Mouse (Mus musculus): ENCODE measurements around the gene Ttc12.
A peak's percentile ranks its signal among the peaks of the same experiment; 100 is the strongest.

Gene Ttc12

DNA sequence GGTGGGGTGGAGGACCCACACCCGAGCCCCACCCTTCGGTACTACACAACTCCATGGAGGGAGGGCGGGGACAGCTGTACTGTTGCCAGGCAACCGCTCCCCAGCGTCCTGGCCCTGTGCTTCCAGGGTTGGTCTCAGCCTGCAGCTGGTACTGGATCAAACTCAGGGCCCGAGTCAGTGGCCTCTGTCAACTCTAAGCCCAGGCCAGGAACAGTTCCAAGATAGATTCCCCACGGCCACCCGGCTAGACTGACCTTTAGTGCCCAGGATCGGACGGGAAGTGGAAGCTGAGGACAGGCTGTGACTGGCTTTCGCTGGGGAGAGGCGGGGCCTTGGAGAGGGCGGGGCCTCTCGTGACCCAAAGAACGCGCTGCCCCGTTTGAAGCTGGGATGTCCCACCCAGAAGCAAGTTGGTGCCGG is at the start of gene Ttc12:
Ttc12 (minus strand) TSS at position 334 of the 420 bp plus-strand sequence.
- DNase-seq (ENCODE audit: low spot score), result peak; percentile 83

DNA sequence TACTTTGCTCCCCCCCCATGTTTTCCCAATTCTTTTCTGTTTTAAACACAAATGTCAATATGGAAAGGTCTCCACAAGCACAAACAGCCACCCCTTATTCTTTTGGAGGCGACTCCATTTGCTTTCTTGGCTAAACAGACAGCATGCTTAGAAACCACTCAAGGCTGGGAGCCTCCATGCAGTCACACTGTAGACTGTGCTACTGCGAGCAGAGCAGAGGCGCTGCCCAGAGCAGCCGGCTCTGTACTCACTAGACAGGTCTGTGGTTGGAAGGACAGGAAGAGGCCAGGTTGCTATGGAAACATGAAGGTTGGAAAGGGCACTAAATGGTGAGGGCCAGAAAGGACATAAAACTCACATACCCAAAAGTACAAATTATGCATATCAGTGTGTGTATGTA is 48.9 kb upstream of the Ttc12 start:
- no peak for DNase-seq (ENCODE audit: low spot score)

DNA sequence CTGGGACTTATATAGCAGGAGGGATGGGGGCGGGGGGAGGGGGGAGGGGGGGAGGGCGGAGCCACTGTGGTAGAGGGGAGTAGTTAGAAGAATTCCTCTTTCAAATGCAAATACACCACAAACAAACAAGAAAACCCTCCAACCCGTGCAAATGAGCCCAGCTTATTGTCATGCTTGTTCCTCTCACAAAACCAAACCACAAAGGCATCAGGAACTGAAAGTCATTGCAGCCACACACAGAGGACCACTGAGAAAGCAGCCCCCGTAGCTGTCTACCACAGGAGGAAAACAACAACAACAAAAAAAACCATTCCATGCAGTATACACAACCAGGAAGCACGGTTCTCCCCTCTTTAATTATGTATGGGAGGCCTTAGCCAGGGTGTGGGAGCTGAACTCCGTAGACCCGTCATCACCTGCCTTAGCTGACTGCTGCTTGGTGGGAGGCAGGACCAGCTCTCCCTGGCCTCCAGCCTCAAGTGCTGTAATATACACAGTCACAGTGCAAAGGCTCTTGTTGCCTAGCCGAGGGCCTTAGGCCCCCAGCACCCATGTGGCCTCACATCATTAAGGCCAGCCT is 48.0 kb upstream of the Ttc12 start:
- DNase-seq (ENCODE audit: low spot score), result no peak

DNA sequence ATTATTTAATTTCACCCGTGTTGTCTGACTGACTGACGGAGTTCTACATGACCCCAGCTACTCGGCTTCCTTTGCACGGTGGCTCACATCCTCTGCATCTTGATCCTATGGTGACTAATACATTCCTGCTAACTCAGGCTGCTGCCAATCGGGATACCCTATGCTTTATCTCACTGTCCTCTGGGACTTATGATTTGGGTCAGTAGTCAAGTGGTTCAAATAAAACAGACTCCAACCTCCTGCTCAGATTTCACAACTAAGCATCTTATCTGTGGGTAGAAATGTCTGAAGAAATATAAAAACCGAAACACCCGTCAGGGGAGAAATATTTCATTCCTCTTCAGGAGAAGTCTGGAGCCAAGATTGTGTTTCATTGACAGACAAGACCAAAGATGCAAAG is 47.4 kb upstream of the Ttc12 start:
- DNase-seq (ENCODE audit: low spot score), result no peak

DNA sequence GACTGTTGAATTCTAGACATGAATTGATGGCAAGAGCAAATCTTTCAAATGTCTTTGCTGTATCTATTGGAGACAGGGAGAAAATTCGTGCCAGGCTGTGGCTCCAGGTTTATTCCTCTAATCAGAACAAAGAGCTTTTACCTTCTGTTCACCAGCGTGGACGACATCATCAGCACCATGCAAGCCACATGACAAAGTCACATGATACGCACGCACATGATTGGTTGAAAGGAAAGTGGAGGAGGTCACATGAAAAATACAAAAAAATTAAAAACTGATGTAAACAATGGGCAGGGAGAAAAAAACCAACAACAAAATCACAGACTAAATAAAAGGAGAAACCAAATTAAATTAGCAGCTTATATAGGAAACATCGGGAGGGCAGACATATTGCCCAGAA is 45.8 kb upstream of the Ttc12 start:
- DNase-seq (ENCODE audit: low spot score), result no peak

DNA sequence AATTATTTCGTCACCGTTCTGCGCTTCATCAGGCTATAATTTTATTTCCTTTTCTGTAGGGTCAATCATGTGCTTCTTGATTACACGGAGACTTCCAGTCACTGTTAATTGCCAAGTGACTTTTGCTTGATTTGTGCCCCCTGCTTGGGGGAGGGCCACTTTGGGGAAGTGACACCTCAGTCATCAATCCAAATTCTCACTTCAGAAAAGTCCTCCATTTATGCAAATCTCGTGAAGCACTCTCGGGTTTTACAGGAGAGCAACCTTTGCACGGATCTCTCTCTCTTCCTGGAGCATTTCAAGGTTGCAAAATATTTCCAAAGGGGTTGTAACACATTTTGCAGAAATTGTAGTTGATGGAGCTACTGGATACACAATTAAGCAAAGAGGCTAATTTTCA is 45.2 kb upstream of the Ttc12 start:
- no peak for DNase-seq (ENCODE audit: low spot score)

DNA sequence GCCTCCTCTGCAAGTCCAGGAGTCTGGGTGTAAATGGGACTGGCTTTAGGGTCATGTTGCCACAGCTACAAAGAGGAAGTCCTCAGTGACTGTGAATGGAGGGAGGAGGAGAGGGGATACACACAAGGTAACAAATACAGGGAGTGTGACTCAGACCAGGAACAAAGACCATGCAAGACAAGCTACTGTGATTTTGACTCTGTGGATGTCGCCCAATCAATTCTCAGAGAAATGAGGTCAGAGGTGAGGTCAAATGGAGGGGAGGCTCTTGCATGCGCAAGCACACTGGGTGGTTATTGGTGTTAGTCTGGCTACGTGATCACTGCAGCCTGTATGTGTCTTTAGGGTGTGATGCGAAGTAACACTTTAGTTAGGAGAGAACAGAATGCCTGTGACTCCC is 44.7 kb upstream of the Ttc12 start:
- no peak for DNase-seq (ENCODE audit: low spot score)

DNA sequence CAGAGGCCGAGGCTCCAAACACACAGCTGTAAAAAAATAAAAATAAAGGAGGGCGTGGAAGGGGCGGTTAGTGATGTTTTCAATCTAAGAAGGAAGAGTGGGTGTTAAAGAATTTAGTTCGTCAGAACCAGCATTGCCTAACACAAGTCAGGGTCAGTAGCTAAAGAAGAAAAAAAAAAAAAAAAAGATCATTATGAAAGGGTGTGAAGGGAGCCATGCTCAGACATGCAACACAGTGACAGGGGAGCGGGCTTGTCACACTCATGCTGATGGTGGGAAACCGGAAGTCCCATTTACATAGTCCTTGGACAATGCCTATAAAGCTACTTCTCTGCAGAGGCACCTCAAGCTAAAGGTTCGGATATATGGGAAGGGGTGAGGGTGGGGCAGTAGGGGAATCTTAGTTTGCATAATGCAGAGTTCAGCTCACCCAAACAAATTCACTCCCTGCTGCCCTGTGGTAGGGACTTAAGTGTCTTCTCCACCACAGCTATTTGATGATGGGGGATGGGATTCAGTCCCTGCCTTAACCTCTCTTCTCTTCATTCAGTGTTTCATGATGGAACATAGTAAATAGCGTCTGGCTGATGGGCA is 43.4 kb upstream of the Ttc12 start:
- DNase-seq (ENCODE audit: low spot score), result no peak

DNA sequence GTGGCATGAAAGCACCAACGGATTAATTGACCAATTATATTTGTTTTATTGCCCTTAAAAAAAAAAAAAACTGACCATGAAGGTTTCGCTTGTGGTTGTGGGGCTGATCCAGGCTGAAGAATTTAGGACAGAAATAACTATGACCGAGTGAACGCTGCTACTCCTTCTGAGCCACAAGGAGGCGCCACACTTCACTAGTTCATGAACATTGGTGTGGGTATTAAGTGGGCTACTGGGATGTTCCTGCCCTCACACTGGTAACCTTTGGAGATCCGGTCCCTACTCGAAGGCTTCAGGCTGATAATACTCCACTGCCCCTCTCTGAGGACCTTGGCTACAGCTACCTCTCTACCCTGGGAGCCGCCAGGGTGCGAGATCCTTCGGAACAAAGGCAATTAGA is 42.9 kb upstream of the Ttc12 start:
- no peak for DNase-seq (ENCODE audit: low spot score)

DNA sequence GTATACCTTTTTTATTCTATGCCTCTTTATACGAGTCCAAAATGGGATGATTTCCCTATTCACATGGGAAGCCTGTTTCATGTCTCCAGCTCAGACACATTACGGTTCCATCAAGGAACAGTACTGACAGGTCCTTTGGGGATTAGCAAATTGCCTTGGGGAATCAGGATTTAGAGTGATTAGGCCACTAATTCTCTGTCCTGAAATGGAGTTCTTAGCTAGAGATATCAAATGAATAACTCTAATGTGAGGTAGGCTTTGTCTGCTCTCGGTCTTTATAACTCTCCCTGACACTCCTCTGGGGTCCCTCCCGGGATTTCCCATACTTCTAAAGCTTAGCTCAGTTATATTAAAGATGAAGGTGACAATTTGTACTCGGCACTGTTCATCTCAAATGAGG is 42.0 kb upstream of the Ttc12 start:
- DNase-seq (ENCODE audit: low spot score), result no peak

DNA sequence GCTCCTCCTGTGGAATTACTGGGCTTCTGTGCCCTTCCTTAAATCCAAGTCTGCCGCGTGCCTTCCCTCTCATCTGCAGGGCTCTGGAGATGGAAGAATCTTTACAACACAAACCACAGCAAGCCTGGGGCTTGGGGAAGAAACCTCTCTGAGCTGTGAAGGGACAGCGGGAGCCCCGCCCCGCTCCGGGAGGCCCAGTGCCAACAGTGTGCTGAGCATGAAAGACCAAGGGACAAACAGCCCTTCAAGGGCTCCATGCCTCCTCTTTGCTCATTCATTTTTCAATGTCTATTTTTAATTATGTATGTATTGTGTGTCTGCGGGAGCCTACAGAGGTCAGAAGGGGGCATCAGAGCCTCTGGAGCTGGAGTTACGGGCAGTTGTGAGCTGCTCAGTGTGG is 41.3 kb upstream of the Ttc12 start:
- no peak for DNase-seq (ENCODE audit: low spot score)

DNA sequence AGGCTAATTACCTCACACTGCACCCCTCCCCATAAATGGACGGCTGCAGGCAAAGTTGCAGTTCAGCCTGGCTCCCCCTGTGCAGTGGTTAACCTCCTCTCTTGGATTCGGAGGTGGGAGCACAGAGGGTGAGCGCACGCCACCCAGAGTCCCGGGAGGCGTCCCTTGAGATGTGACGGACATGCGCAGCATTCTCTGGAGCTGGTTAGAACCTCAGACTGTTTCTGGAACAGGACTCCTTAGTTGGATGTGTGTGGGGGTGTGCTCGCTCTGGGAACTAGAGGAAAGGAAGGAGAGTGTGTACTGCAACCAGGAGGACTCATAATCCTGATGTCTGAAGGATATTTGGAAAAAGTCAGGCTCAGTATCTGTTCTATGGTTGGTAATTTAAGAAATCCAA is 38.7 kb upstream of the Ttc12 start:
- DNase-seq (ENCODE audit: low spot score), result no peak

DNA sequence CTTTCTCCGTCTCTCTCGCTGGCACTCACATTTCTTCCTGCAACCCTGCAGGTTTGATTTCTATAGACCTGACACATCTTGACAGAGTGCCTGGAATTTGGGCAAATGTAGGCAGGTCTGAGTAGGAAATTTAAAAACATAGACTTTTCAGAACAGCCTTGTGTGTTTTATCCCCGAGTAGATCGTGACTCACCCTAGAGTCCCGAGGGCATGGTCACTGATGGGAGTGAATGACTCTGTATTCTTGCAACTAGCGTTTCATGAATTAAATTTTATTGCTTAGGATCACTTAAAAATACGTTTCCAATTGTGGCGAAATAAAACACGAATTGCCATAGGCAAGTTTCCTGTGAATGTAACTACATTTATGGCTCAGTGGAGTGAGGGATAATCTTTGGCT is 37.9 kb upstream of the Ttc12 start:
- no peak for DNase-seq (ENCODE audit: low spot score)

DNA sequence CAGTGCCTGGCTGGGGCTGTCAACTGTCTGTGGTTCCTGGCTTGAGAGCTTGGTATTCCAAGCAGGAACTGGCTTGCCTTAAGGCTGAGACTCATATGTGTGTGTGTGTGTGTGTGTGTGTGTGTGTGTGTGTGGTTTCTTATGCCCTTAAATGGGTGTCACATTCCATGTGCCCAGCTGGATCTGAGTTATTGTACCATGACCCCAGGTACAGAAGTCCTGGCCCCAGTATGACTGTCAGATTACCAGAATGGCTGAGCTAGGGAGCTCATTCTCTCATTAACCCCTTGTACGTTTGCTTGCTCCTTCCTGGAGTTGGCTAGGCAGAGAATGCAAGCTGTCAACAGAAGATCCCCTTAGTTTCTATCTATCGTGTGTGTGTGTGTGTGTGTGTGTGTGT is 28.3 kb upstream of the Ttc12 start:
- DNase-seq (ENCODE audit: low spot score), result no peak

DNA sequence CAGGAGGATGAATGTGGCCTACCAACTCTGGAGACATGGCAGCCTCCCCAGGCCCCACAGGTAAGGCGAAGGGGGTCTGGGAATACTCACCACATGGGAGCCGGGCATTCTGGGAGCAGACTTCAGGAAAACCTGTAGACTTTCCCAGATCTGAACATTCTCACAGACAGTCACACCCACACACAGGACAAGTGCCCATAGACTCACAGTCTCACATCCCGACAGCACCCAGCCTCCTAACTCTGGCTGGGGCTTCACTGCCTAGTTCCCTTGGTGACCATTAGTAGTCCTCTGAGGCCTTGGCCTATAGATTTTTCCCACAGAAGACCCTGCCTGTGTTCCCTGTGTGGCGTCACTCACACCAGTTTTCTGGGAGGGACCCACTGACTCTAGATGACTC is 24.6 kb upstream of the Ttc12 start:
- no peak for DNase-seq (ENCODE audit: low spot score)

DNA sequence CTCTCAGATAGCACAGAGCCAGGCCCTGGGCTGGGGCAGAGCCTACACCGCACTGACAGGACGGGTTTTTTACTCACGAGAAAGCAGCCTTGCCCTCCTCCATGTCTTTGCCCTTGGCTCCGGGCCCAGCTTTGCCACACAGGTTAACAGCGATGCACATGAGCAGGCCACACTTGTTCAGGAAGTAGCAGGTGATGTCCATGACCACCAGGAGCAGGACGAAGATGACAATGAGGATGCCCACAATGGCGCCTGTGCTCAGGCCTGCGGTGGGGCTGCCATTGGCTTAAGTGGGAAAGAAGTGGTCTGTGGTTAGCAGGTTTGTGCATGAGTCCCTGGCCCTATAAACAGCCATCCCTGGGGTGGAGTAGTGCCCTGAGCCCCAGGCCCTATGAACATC is 23.6 kb upstream of the Ttc12 start:
- DNase-seq (ENCODE audit: low spot score), result no peak

DNA sequence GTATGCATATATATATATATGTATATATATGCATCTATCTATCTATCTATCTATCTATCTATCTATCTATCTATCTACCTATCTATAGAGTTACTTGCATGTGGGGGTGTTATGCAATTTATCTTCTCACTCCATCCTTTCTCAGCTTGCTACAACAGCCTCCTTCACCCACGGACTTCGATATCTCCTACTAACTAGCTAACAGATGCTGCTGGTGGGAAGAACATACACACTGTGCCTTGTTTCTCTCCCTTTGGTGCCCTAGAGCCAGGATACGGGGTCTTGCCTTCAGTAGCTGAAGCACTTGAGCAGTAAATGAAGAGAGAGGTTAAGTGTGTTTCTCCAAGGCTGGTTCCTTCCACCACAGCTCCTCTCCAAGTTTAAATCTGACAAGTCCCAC is 23.1 kb upstream of the Ttc12 start:
- no peak for DNase-seq (ENCODE audit: low spot score)

DNA sequence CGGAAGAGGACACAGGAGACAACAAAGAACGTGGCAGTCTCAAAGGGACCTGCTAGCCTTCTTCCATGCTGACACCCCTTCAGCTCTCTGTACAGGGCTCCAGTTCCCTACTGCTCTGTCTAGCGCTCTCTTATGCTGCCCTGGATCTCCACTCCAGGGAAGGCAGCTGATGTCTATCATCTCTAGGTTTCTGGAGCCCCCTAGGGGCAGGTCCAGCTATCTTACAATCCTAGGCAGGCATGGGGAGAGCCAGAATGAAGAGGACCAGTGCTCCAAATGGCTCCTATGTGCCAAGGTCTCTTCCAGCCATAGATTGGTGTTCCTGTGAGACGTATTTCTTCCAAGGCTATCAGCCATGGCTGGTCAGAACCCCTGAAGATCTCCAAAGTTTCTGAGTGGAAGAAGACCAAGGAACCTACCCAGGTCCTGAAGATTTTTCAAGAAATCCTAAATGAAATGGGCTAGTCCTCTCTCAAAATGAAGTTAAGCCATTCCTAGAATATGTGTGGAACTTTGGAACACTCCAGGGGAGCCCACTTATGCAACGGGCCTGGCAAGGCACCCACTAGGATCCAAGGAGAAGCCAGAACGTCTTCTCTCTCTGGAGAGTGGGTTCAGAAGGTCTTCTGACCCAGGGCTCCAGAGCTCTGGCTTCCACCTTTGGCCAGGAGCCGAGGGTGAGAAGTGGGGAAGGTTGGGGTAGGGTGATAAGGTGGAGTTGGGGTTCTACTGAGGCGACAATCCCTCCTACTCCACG is 22.0 kb upstream of the Ttc12 start:
- no peak for DNase-seq (ENCODE audit: low spot score)

DNA sequence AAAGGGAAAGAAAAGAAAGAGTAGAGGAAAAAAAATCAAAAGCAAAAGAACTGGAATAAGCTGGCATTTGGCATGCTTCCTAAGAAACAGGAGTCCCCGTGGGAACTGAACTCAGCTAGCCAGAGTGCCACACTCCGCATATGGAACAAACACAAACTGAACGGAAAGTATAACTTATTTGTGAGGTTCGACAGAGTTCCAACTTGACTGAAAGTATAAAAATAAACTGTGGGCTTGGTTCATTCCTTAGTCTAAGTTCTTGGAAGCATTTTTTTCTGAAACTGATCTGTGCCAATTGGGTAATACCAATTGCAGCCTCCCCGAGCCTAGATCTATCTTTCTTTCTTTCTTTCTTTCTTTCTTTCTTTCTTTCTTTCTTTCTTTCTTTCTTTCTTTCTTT is 18.6 kb upstream of the Ttc12 start:
- no peak for DNase-seq (ENCODE audit: low spot score)

DNA sequence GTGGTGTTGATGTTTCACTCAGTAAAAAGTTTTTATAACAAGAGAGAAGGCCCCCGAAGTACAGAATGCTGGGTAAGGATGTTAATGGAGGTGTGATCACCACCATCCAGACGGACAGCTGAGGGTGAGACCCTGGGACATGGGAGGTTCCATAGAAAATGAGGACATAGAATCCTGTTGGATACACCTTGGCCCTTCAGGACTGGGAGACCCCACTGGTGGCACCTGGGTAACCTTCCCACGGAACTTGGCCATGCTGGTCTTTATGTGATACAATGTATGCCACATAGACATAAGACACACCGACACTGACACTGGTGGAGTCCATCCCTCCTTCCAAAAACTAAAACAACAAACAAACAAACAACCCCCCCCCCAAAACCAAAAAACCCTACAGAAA is 16.2 kb upstream of the Ttc12 start:
- no peak for DNase-seq (ENCODE audit: low spot score)

DNA sequence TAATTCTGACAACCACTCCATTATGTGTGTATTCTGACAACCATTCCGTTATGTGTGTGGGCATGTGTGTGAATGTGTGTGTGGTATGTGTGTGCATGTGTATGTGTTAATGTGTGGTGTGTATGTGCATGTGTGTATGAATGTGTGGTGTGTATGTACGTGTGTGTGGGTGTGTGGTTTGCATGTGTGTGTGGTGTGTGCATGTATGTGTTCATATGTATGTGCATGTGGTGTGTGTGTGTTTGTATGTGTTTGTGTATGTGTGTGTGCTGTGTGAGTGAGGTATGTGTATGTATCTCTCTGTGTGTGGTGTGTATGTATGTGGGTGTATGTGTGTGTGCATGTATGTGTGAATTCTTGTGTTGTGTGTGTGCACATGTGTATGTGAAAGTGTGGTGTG is 13.9 kb upstream of the Ttc12 start:
- DNase-seq (ENCODE audit: low spot score), result no peak

DNA sequence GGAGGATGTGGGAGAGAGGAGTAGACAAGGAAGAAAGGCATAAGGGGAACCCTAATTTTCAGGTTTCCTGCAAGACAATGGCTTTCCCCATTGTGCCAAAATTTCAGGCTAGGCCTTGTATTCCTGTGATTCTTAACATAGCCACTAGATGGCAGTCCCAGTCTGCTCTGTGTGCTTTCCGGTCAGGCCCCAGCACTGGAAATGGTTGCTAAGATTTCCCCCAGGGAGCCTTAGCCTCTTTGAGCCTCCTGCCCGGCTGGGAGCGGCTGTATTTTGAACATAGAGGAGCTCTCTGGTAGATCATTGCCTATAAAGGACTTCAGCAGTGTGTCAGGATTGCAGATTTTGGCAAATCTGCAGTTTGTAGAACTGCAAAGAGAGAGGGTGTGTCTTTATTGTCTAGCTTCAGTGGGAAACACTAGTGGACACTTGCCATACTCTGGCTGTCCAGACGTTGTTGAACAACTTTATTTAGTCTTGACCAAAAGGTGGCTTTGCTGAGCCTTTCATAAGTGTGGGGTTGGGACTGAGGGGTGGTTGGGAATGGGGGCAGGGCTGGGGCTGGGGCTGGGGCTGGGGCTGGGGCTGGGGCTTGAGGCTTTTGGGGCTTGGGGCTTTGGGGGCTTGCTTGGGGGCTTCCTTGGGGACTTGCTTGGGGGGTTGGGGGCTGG is 8.1 kb upstream of the Ttc12 start:
- peak; percentile 33 for DNase-seq (ENCODE audit: low spot score)

DNA sequence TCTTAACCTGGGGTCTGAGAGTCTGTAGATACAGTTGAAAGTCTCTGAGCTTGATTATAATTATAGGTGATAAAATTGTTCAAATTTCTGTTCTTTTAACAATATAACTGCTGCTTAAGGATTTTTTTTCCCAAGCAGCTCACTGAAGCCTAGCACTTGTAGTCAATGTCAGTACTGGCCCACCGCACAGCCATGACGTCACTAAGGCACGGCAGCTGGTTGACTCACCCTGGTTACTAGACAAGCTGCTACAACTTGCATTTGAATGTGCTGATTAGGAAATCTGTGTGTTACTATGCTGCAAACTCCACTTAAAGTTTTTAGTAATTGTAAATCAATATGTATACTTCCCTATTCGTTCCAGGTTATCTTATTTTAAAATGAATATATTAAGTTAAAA is 4.6 kb upstream of the Ttc12 start:
- no peak for DNase-seq (ENCODE audit: low spot score)
